Mouse (Mus musculus): ENCODE measurements at regions not wholly inside any gene's neighbourhood (a gene's known extent, or its start where the extent isn't known, plus 50 kb on each side); places are given as distances from the start of the nearest gene placed in this dataset.
A peak's percentile ranks its signal among the peaks of the same experiment; 100 is the strongest.

GRCm38 (mm10) chr15:86566111-86566510 is 351.9 kb downstream of the Tbc1d22a start:
- DNase-seq (ENCODE audit: low spot score) = no peak

- DNase-seq (ENCODE audit: low spot score) = no peak
Measured at GRCm38 (mm10) chr15:86574311-86574710, 360.1 kb downstream of the Tbc1d22a start.

- DNase-seq (ENCODE audit: low spot score) = no peak
Measured at GRCm38 (mm10) chr15:86576666-86577065, 362.4 kb downstream of the Tbc1d22a start.

GRCm38 (mm10) chr15:86578689-86579088 is 364.4 kb downstream of the Tbc1d22a start:
- DNase-seq (ENCODE audit: low spot score) = no peak

DNA sequence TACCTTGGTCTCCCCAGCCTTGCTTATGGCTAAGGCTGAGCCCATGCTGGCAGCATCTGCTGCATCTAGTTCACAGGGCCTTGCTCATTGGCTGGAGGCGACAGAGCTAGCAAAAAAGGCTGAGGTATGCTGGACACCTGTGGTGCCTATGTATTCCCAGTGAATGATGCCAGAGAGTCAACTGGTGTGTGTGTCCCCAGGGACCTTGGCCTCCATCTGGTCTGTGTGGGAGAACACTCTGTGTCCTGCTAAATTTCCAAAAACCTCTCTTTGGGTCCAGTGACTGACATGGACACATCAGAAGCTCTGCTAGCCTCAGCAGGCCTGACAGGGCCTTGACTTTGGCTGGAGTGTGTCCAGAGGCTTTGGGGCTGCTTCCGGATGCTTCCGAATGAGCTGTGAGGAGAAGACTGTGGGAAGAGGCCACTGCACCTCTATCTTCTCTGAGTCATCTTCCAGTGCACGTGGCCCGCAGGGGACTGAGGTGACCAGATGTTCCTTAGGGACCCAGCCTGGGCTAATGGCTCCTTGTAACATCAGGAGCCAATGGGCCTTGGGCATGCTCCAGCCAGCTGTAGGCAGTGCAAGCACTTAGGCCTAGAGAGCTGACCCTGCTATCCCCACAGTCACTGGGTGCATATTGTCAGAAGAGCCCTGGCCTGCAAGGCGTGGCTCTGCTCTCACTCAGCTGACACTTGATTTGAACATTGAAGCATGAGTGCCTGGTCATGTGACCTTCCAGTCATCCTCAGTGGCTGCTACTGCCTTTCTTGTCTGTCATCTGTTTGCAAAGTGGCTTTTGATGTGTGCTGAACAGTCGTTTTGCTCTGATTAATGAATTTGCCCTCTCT is 368.2 kb downstream of the Tbc1d22a start:
- no peak for DNase-seq (ENCODE audit: low spot score)

DNA sequence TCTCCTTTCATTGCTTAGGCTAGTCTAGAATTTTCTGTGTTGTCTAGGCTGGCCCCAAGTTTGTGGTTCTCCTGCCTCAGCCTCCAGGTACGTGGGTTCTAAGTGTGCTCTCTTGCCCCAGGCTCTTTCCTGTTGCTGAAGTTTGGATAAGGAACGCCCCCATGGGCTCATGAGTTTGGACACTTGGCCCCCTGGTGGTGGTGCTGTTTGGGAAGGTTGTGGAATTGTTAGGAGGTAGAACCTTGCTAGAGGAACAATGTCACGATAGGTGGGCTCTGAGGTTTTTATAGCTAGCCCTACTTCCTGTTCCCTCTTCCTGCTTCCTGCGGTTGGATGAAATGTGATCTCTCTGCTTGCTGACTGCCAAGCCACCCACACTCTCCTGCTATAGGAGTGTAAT is 371.5 kb downstream of the Tbc1d22a start:
- no peak for DNase-seq (ENCODE audit: low spot score)

DNA sequence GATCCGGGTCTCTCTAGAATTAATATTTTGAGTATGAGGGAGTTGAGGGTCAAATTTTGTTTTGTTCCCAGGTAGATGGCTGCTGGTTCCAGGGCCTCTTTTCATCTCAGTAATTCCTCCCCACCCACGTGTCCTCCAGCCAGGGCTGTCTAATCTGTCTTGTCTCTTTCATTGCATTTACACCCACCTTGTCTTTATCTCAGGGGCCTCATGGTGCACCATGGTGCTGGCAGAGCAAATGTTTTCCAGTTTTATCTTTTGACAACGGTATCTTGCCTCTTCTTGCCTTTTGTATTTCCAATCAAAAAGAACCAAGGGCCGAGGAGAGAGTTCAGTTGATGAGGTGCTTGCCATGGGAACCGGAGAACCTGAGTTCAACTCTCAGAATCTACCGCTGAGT is 372.9 kb downstream of the Tbc1d22a start:
- DNase-seq (ENCODE audit: low spot score) = peak; percentile 4

DNA sequence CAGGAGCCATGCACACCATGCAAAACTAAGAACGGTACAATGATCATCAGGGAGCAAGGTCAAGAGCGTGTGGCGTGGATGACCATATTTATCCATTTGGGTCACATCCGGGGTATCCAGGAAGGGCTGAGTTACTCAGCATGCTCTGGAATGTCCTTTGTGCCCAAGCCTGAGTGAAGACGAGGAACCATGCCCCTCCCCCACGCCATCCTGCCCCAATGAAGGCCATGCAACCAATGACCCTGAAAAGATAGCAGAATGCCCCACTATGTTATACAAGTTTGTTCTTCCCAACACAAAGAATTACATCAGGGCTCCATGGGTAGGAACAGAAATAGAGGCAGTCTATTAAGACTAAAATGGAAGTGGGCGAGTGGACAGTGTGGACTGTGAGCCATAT is 375.8 kb downstream of the Tbc1d22a start:
- DNase-seq (ENCODE audit: low spot score) = no peak

- no peak for DNase-seq (ENCODE audit: low spot score)
Measured at GRCm38 (mm10) chr15:86590896-86591295, 376.6 kb downstream of the Tbc1d22a start.

- no peak for DNase-seq (ENCODE audit: low spot score)
Measured at GRCm38 (mm10) chr15:86593404-86593803, 379.1 kb downstream of the Tbc1d22a start.

DNA sequence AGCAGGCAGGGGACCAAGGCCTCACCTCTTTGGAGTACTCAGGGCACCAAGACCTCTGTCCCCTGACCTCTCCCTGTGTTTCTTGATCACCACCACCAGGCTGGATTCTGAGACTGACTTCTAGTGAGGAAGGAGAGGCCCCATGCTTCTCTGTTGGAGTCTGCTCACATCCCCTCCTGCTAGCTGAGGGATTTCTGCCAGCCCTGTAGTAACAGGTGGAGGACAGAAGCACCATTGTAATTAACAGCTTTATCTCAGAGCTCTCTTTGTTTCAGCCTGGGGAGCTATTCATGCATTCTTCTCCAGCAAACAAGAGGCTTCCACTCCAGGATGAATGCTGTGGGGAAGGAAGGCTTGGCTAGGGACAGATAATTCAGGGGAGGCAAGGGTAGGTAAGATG is 392.2 kb downstream of the Tbc1d22a start:
- DNase-seq (ENCODE audit: low spot score) = no peak

- DNase-seq (ENCODE audit: low spot score) = no peak
Measured at GRCm38 (mm10) chr15:86609692-86610091, 395.4 kb downstream of the Tbc1d22a start.

GRCm38 (mm10) chr15:86631376-86631775 is 417.1 kb downstream of the Tbc1d22a start:
- no peak for DNase-seq (ENCODE audit: low spot score)

- peak; percentile 7 for DNase-seq (ENCODE audit: low spot score)
Measured at GRCm38 (mm10) chr15:86645244-86645643, 431.0 kb downstream of the Tbc1d22a start.

- DNase-seq (ENCODE audit: low spot score) = no peak
Measured at GRCm38 (mm10) chr15:86648131-86648530, 433.9 kb downstream of the Tbc1d22a start.

GRCm38 (mm10) chr15:86673096-86673520 is 458.8 kb downstream of the Tbc1d22a start:
- no peak for DNase-seq (ENCODE audit: low spot score)

DNA sequence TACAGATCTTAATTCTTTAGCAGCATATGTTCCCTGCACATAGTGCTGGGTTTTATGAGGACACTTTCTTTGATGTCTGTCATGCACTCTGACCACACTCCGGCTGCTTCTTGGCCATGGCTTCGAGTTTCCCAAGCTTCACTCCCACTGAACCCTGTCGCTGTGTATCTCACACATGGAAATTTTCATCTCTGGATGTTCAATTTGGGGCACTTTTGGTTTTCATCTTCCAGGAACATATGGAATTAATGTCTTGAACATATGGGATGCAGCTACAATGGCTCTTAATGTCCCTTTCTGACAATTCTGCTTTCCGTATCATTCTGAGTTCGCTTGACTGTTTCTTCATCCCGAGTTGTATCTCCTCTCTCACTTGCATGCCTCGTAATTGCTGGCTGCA is 462.8 kb downstream of the Tbc1d22a start:
- DNase-seq (ENCODE audit: low spot score) = no peak

- no peak for DNase-seq (ENCODE audit: low spot score)
Measured at GRCm38 (mm10) chr15:86683081-86683480, 468.8 kb downstream of the Tbc1d22a start.

DNA sequence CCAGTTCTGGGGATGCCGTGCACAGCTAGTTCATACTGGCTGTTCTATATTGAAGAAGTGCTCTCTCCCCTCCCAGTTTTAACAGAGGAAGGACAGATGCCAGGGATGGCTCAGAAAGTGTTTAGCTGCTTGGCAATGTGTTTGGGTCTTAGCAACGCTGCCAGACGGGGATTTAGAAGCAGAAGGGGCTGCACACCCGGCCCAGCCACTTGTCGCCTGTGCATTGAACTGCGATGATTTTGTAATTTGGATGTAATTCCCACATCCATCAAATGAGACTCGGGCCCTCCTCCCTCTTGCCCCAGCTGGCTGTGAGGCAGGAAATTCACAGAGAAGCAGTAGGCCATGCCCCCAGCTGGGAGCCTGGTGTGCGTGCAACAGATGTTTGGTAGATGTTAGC is 475.4 kb downstream of the Tbc1d22a start:
- DNase-seq (ENCODE audit: low spot score) = no peak

GRCm38 (mm10) chr15:86696806-86697205 is 482.5 kb downstream of the Tbc1d22a start:
- DNase-seq (ENCODE audit: low spot score) = no peak

- DNase-seq (ENCODE audit: low spot score) = no peak
Measured at GRCm38 (mm10) chr15:86710429-86710828, 496.2 kb downstream of the Tbc1d22a start.

- no peak for DNase-seq (ENCODE audit: low spot score)
Measured at GRCm38 (mm10) chr15:86718376-86718775, 504.1 kb downstream of the Tbc1d22a start.

DNA sequence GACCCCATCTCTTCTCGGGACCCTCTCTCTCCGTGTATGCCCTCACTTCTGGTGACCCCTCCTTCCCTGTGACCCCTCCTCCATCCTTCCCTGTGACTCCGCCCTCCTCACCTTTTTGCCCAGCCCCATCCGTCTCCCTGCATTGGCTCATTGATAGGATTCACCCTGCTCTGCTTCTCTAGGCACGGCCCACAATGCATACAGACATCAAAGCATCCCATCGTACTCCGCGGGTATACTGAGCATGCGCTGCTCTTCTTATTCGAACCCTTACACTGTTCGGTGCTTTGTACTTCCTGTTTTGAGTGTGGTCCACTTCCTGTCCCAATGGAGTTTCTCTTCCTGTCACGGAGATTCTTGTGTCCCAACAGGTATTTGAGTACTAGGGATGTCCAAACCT is 504.8 kb downstream of the Tbc1d22a start:
- no peak for DNase-seq (ENCODE audit: low spot score)

DNA sequence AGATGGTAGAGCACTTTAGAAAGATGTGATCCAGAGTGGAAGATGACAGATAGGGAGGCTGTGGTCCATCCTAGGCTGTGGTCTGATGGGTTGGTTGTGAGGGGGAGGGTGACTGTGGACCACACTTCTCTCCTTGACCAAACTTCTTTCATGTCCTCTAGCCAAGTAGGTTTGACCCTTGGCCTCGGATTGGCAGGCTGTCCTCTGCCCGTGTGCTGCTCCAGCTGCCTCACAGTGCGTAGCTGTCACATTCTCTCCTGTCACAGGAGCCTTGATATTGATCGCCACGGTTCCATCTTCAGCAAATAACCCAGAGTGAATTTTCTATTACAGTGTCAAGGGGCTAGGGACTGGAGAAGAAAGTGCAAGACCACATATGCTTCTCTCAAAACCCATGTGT is 506.9 kb downstream of the Tbc1d22a start:
- no peak for DNase-seq (ENCODE audit: low spot score)
